Mouse (Mus musculus): ENCODE data around the gene Micall1. TPM values are rescaled to one million over a fixed set of nuclear protein-coding genes. Genes with fewer than 3 reads are reported as not detected.

The Micall1 gene
- polyA plus RNA-seq, 1 experiment from 2014 or later = 11.6 TPM

DNA sequence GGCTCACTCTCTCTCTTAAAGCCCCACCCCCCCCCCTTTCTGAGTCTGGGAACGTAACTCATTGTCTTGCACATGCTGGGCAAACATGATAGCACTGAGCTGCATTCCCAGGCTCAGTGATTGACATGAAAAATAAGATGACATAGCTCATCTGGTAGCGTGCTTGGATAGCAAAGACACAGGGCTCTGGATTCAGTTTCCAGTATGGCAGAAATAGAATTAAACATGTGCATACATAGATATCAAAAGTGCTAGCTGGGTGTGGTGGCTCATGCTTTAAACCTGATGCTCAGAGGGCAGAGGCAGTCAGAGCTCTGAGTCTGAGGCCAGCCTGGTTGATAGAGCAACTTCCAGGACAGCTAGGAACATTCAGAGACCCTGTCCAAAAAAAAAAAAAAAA lies 2.9 kb upstream of the Micall1 start:
- 57% methylated on average over 2 of the region's 2 CpGs for WGBS
- ATAC-seq = no peak
- no peaks in the 10 kb centered on the region for H3K36me3 ChIP-seq (ENCODE audit: control insufficient read depth, insufficient read depth, low read length)
- H3K27ac ChIP-seq (ENCODE audit: low read depth, low read length) = no peak overlapping the region
- H3K9me3 ChIP-seq (ENCODE audit: control insufficient read depth, low read length) = no peaks in the 10 kb centered on the region
- H3K4me1 ChIP-seq (ENCODE audit: control insufficient read depth, insufficient read depth, low read depth, low read length) = peaks cover 5% of the 10 kb centered on the region
- no peak overlapping the region for H3K4me2 ChIP-seq (ENCODE audit: low read length)
- H3K9ac ChIP-seq (ENCODE audit: low read depth, low read length) = no peak overlapping the region
- H3K4me3 ChIP-seq (ENCODE audit: low read length) = no peak overlapping the region
- H3K27me3 ChIP-seq (replicated peaks; ENCODE audit: control insufficient read depth, insufficient read depth, low read length) = no peaks in the 10 kb centered on the region

DNA sequence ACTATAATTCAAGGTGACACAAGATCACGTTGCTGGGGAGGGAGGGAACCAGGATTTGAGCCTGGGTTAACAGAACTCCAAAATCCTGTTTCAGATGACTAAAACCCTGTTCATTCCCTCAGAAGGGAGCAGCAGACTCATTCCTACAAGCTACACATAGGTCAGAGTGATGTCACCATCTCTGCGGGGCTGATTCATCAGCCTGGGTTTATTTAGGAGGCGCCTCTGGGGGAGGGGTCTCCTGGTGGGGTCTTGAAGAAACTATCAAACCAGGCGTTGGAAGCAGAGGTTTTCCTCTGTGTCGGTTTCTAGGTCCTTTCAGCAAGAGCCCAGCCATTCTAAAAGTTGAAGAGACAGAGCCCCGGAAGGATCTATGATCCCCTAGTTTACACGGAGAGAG lies 732 bp upstream of the Micall1 start:
- Histone ChIP-seq H3K4me3 (ENCODE audit: low read length) (no peak overlapping the region; the same call in 1 of the 2 replicates), H3K36me3 (ENCODE audit: control insufficient read depth, insufficient read depth, low read length) (no peaks in the 10 kb centered on the region), H3K4me1 (ENCODE audit: control insufficient read depth, insufficient read depth, low read depth, low read length) (peaks cover 15% of the 10 kb centered on the region), H3K9me3 (ENCODE audit: control insufficient read depth, low read length) (no peaks in the 10 kb centered on the region), H3K27ac (ENCODE audit: low read depth, low read length) (peak overlapping the region; percentile 0; the same call in 1 of the 2 replicates), H3K4me2 (ENCODE audit: low read length) (peak overlapping the region; percentile 70), H3K27me3 (replicated peaks; ENCODE audit: control insufficient read depth, insufficient read depth, low read length) (no peaks in the 10 kb centered on the region), H3K9ac (ENCODE audit: low read depth, low read length) (no peak overlapping the region)
- no peak for ATAC-seq
- 21% methylated on average over 7 of the region's 7 CpGs for WGBS

DNA sequence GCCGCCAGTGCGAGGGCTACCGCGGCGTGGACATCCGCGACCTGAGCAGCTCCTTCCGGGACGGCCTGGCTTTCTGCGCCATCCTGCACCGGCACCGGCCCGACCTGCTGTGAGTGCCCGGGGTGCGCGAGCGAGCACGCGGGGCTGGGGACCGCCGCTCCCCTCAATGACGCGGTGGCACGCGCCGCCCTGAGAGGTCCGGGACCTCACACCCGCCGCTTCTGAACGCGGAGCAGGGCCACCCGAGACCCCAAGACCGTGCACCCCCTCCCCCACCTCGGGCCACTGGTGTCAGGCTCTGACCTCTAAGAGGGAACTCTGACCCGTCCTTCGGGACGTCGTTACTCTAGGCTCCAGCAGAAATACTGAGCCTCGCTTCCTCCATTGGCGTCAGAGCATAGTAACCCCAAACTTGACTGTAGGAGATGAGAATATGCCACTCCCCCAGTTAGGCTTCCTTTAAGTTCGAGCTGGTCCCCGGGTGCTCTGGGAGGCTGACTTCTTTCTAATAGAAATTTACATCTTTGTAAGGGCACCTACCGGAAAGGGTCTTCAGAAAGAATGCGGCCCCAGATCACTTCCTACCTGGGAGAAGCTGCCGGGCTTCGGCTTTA lies 730 bp downstream of the Micall1 start:
- H3K4me2 ChIP-seq (ENCODE audit: low read length) = peak overlapping the region; percentile 70
- under 1% methylated on average over 36 of the region's 46 CpGs for WGBS
- peaks cover 15% of the 10 kb centered on the region for H3K4me1 ChIP-seq (ENCODE audit: control insufficient read depth, insufficient read depth, low read depth, low read length)
- H3K4me3 ChIP-seq (ENCODE audit: low read length) = peak overlapping the region; percentile 69
- H3K9me3 ChIP-seq (ENCODE audit: control insufficient read depth, low read length) = no peaks in the 10 kb centered on the region
- peak overlapping the region; percentile 89 for H3K9ac ChIP-seq (ENCODE audit: low read depth, low read length)
- peak overlapping the region; percentile 75 for H3K27ac ChIP-seq (ENCODE audit: low read depth, low read length)
- no peak; the same call in none of the 2 replicates for ATAC-seq
- H3K27me3 ChIP-seq (replicated peaks; ENCODE audit: control insufficient read depth, insufficient read depth, low read length) = no peaks in the 10 kb centered on the region
- peaks cover under 1% of the 10 kb centered on the region; the same call in 1 of the 2 replicates for H3K36me3 ChIP-seq (ENCODE audit: control insufficient read depth, insufficient read depth, low read length)

DNA sequence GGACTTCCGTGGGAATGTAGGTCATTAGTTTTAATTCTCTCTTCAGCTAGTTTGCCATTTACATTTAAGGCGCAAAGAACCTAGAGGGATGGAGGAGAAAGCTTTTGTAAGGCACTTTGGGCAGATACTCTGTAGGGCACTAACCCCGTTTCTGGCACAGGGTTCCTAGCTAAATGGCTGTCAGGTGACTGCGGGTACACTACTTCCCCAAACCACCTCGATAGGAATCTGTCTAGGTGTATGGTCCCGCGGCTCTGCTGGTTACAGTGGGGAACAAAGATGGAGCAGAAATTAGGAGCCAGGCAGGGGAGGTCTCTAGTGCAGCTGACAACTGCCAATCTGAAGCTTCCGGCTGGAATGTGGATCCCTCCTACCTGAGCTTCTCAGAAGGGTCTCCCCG lies 1.3 kb downstream of the Micall1 start:
- Histone ChIP-seq H3K4me2 (ENCODE audit: low read length) (peak overlapping the region; percentile 70), H3K4me3 (ENCODE audit: low read length) (peak overlapping the region; percentile 69), H3K9me3 (ENCODE audit: control insufficient read depth, low read length) (no peaks in the 10 kb centered on the region), H3K27ac (ENCODE audit: low read depth, low read length) (no peak overlapping the region), H3K4me1 (ENCODE audit: control insufficient read depth, insufficient read depth, low read depth, low read length) (peaks cover 15% of the 10 kb centered on the region), H3K36me3 (ENCODE audit: control insufficient read depth, insufficient read depth, low read length) (peaks cover 6% of the 10 kb centered on the region), H3K9ac (ENCODE audit: low read depth, low read length) (peak overlapping the region; percentile 89), H3K27me3 (replicated peaks; ENCODE audit: control insufficient read depth, insufficient read depth, low read length) (no peaks in the 10 kb centered on the region)
- no peak for ATAC-seq
- WGBS = 16% methylated on average over 9 of the region's 9 CpGs

DNA sequence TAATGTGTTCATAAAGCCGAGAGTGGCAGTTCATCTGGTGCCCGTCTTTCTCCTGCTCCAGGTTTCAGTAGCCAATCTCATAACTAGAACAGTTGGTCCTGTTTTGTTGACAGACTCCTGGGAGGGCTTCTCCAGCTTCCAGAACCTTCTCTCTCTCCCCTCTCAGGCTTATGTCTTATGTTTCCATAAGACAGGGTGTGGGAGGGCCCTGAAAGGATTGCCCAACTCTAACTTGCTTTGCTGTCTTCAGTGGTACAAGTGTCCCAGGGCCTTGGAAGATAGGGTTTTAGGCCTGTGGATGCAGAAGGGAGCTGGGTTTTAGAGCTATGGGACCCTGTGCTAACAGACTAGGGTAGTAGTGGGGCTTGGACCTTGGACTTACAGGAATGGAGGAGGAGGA lies 1.8 kb downstream of the Micall1 start:
- no peak overlapping the region for H3K27ac ChIP-seq (ENCODE audit: low read depth, low read length)
- no peaks in the 10 kb centered on the region for H3K9me3 ChIP-seq (ENCODE audit: control insufficient read depth, low read length)
- no peaks in the 10 kb centered on the region for H3K27me3 ChIP-seq (replicated peaks; ENCODE audit: control insufficient read depth, insufficient read depth, low read length)
- peaks cover 15% of the 10 kb centered on the region for H3K4me1 ChIP-seq (ENCODE audit: control insufficient read depth, insufficient read depth, low read depth, low read length)
- peak overlapping the region; percentile 89 for H3K9ac ChIP-seq (ENCODE audit: low read depth, low read length)
- WGBS = 62% methylated on average over 2 of the region's 2 CpGs
- no peak for ATAC-seq
- H3K4me3 ChIP-seq (ENCODE audit: low read length) = peak overlapping the region; percentile 69
- peak overlapping the region; percentile 70 for H3K4me2 ChIP-seq (ENCODE audit: low read length)
- peaks cover 10% of the 10 kb centered on the region for H3K36me3 ChIP-seq (ENCODE audit: control insufficient read depth, insufficient read depth, low read length)

DNA sequence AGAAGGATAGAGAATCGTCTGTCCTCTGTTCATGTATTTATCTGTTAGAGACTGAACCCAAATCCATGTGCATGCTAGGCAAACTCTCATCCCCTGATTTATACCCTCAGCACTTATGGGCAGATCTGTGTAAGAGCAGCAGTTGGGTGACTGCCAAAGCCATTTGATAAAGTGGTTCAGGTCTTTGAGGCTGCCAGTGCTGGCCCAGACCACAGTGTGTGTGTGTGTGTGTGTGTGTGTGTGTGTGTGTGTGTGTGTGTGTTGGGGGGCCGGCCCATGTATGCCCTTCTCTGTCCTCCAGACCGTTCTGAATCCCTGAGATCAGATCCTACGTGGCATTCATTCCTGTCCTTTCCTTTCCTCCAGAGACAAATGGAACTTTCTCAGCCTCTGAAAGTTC lies 3.1 kb downstream of the Micall1 start:
- no peak overlapping the region for H3K4me3 ChIP-seq (ENCODE audit: low read length)
- ATAC-seq = no peak
- no peaks in the 10 kb centered on the region for H3K9me3 ChIP-seq (ENCODE audit: control insufficient read depth, low read length)
- 84% methylated on average over 4 of the region's 4 CpGs for WGBS
- no peak overlapping the region for H3K9ac ChIP-seq (ENCODE audit: low read depth, low read length)
- no peak overlapping the region for H3K27ac ChIP-seq (ENCODE audit: low read depth, low read length)
- peaks cover 15% of the 10 kb centered on the region for H3K4me1 ChIP-seq (ENCODE audit: control insufficient read depth, insufficient read depth, low read depth, low read length)
- H3K4me2 ChIP-seq (ENCODE audit: low read length) = no peak overlapping the region
- no peaks in the 10 kb centered on the region for H3K27me3 ChIP-seq (replicated peaks; ENCODE audit: control insufficient read depth, insufficient read depth, low read length)
- peaks cover 11% of the 10 kb centered on the region for H3K36me3 ChIP-seq (ENCODE audit: control insufficient read depth, insufficient read depth, low read length)

DNA sequence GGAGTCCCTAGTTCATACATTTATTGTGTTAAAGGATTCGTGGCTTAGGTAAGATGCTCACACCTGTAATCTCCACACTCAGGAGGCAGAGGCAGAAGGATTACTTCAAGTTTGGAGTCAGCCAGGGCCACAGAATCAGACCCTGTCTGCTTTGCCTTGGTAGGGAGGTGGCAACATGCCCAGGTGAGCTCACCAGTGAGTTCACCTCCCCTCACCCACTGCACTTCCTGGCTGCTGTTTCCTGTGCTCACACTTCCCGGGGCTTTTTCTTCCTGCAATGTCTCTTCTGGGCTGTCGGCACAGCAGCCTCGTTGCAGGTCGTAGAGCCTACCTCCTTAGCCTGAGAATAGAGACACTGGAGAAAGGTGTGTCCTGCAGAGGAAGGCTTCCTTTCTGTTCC lies 6.6 kb downstream of the Micall1 start:
- H3K4me1 ChIP-seq (ENCODE audit: control insufficient read depth, insufficient read depth, low read depth, low read length) = peaks cover 15% of the 10 kb centered on the region
- no peak overlapping the region for H3K9ac ChIP-seq (ENCODE audit: low read depth, low read length)
- WGBS = 69% methylated on average over 5 of the region's 5 CpGs
- peaks cover 11% of the 10 kb centered on the region for H3K36me3 ChIP-seq (ENCODE audit: control insufficient read depth, insufficient read depth, low read length)
- H3K27me3 ChIP-seq (replicated peaks; ENCODE audit: control insufficient read depth, insufficient read depth, low read length) = no peaks in the 10 kb centered on the region
- ATAC-seq = no peak
- no peak overlapping the region for H3K4me3 ChIP-seq (ENCODE audit: low read length)
- H3K4me2 ChIP-seq (ENCODE audit: low read length) = no peak overlapping the region
- H3K9me3 ChIP-seq (ENCODE audit: control insufficient read depth, low read length) = no peaks in the 10 kb centered on the region
- H3K27ac ChIP-seq (ENCODE audit: low read depth, low read length) = no peak overlapping the region

DNA sequence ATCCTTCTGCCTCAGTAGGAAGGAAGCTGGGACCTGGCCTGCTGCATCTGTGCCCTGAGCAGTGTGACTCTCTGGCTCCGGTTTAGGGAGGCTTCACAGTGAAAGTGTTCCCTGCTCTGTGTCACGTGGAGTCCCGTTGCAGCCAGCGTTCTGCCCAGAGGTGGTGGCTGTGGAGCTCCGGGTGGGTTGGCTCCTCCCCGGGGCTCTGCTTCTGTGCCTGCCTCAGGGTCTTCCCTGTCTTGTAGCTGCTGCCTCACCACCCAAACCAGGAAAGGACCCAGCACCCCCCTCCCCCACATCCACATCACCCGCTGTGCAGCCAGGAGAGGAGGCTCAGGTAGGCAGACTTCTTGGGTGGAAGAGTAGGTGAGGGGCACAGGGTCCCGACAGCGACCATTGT lies 10.8 kb downstream of the Micall1 start:
- H3K9me3 ChIP-seq (ENCODE audit: control insufficient read depth, low read length) = no peaks in the 10 kb centered on the region
- WGBS = 79% methylated on average over 9 of the region's 9 CpGs
- no peak overlapping the region for H3K4me3 ChIP-seq (ENCODE audit: low read length)
- no peak overlapping the region for H3K4me2 ChIP-seq (ENCODE audit: low read length)
- no peak overlapping the region for H3K9ac ChIP-seq (ENCODE audit: low read depth, low read length)
- H3K36me3 ChIP-seq (ENCODE audit: control insufficient read depth, insufficient read depth, low read length) = peaks cover 23% of the 10 kb centered on the region
- no peaks in the 10 kb centered on the region for H3K4me1 ChIP-seq (ENCODE audit: control insufficient read depth, insufficient read depth, low read depth, low read length)
- H3K27ac ChIP-seq (ENCODE audit: low read depth, low read length) = no peak overlapping the region
- no peak for ATAC-seq
- no peaks in the 10 kb centered on the region for H3K27me3 ChIP-seq (replicated peaks; ENCODE audit: control insufficient read depth, insufficient read depth, low read length)

DNA sequence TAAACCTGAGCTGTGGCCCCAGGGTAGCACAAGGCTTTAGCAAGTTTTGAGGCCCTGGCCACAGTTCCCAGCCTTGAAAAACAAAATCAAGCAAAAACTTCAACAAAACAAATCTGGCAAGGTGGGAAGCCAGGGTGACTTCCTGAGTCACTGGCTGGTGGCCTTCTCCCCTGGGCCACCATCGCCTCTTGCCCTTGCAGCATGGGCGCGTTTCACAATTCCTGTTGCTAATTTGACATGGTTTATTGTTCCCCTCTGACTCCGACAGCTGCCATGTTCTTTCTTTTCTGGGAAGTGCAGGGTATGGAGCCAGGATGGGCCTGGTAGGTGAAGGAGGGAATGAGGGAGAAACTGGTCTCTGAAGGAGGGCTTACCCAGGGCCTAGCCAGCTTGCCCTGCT lies 13.4 kb downstream of the Micall1 start:
- Histone ChIP-seq H3K9ac (ENCODE audit: low read depth, low read length) (no peak overlapping the region), H3K4me1 (ENCODE audit: control insufficient read depth, insufficient read depth, low read depth, low read length) (no peaks in the 10 kb centered on the region), H3K27me3 (replicated peaks; ENCODE audit: control insufficient read depth, insufficient read depth, low read length) (no peaks in the 10 kb centered on the region), H3K4me2 (ENCODE audit: low read length) (no peak overlapping the region), H3K9me3 (ENCODE audit: control insufficient read depth, low read length) (no peaks in the 10 kb centered on the region), H3K4me3 (ENCODE audit: low read length) (no peak overlapping the region), H3K27ac (ENCODE audit: low read depth, low read length) (no peak overlapping the region), H3K36me3 (ENCODE audit: control insufficient read depth, insufficient read depth, low read length) (peaks cover 29% of the 10 kb centered on the region)
- no peak for ATAC-seq
- 31% methylated on average over 4 of the region's 4 CpGs for WGBS

Measured in hindbrain, embryonic 16.5 days (tissue).